Mouse (Mus musculus): Measurements from ENCODE around the gene Ninj2. TPM values are rescaled to one million over a fixed set of nuclear protein-coding genes. Genes with fewer than 3 reads are reported as not detected.

Ninj2 gene
- total and polyA plus RNA-seq, 3 experiments, result 1.1 to 6.5 TPM; not detected in 1

GRCm38 (mm10) chr6:120091956-120092355 is 1.2 kb upstream of the Ninj2 start:
- Histone ChIP-seq H3K4me3 (replicated peaks in 1 of 3; ENCODE audit: low read depth in 2 of 3, low read length in 2 of 3, poor library complexity in 1 of 3) (no peak overlapping the region), H3K27ac (ENCODE audit: insufficient read depth, low read depth) (peak overlapping the region; percentile 92), H3K27me3 (replicated peaks) (no peaks in the 10 kb centered on the region), H3K9me3 (replicated peaks; ENCODE audit: low read length) (no peaks in the 10 kb centered on the region), H3K4me1 (ENCODE audit: control insufficient read depth in 1 of 2, insufficient read depth in 2 of 2) (peaks cover 30 to 73% of the 10 kb centered on the region in 2 experiments), H3K9ac (ENCODE audit: insufficient read depth, low read depth) (peak overlapping the region; percentile 41), H3K36me3 (replicated peaks in 1 of 2; ENCODE audit: control insufficient read depth in 1 of 2, insufficient read depth in 1 of 2, low read length in 1 of 2) (no peaks in the 10 kb centered on the region), H3K79me2 (replicated peaks; ENCODE audit: control insufficient read depth, extremely low read depth, insufficient read depth, poor library complexity, severe bottlenecking) (no peaks in the 10 kb centered on the region; the same call in 1 of the 2 replicates), H3K4me2 (ENCODE audit: insufficient read depth, low read depth, poor library complexity, severe bottlenecking) (no peak overlapping the region)
- in situ Hi-C loops (cut with MboI; ENCODE audit: low pct_ligation_motif_present, low pct_unique_long_range_greater_than_20kb, low sequenced_read_pairs), result no loop called here
- no peak for TF ChIP-seq TCF12 (IDR thresholded peaks at IDR 0.05; ENCODE audit: low read depth, low read length)
- TF ChIP-seq NELFE (IDR thresholded peaks at IDR 0.05; ENCODE audit: low read depth, low read length), result no peak
- TF ChIP-seq SMC3 (IDR thresholded peaks at IDR 0.05; ENCODE audit: low read depth, low read length), result no peak
- TF ChIP-seq JUND (conservative IDR thresholded peaks at IDR 0.05; ENCODE audit: low read depth, low read length), result no peak
- TF ChIP-seq EP300 (IDR thresholded peaks at IDR 0.05; ENCODE audit: low read length), result no peak
- no peak for TF ChIP-seq PAX5 (IDR thresholded peaks at IDR 0.05; ENCODE audit: low read length)
- no peak for TF ChIP-seq NRF1 (IDR thresholded peaks at IDR 0.05; ENCODE audit: low read depth, low read length)
- no peak for DNase-seq (ENCODE audit: extremely low read depth)
- dilution Hi-C loops (cut with MboI; ENCODE audit: extremely low pct_ligation_motif_present, extremely low pct_unique_long_range_greater_than_20kb, low sequenced_read_pairs), result no loop called here

DNA sequence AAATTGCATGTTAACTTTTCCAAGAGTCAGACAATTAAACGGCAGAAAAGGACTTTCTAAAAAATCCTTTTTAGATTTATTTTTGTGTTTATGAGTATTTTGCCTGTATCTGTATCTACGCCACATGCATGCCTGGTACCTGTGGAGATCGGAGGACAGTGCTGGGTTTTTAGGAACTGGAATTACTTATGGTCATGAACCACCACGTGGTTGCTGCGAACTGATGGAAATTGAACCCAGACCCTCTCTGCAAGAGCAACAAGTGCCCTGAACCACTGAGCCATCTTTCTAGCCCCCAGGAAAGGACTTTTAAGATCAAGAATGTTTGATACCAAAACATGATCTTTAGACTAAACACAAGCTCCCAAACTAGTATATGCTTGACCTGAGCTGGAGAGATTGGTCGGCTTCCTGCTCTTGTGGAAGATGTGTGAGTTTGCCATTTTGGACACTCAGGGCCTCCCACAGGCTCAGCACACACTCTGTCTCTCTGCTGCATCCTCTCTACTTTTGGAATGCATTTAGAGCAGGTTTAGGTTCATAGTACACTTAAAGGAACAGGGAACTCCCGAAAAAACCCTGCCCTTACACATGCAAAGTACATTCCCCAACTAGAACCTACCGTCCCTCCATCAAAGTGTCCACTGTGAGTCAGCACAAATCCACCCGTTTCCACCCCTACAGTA is 1.1 kb downstream of the Ninj2 start:
- dilution Hi-C loops (cut with MboI; ENCODE audit: extremely low pct_ligation_motif_present, extremely low pct_unique_long_range_greater_than_20kb, low sequenced_read_pairs) (no loop called here), in situ Hi-C loops (cut with MboI; ENCODE audit: low pct_ligation_motif_present, low pct_unique_long_range_greater_than_20kb, low sequenced_read_pairs) (no loop called here)
- Histone ChIP-seq H3K27ac (ENCODE audit: insufficient read depth, low read depth) (peak overlapping the region; percentile 92), H3K79me2 (replicated peaks; ENCODE audit: control insufficient read depth, extremely low read depth, insufficient read depth, poor library complexity, severe bottlenecking) (peaks cover 2% of the 10 kb centered on the region; the same call in 1 of the 2 replicates), H3K4me3 (replicated peaks in 1 of 3; ENCODE audit: low read depth in 2 of 3, low read length in 2 of 3, poor library complexity in 1 of 3) (no peak overlapping the region), H3K9ac (ENCODE audit: insufficient read depth, low read depth) (peak overlapping the region; percentile 73), H3K36me3 (replicated peaks in 1 of 2; ENCODE audit: control insufficient read depth in 1 of 2, insufficient read depth in 1 of 2, low read length in 1 of 2) (no peaks in the 10 kb centered on the region), H3K9me3 (replicated peaks; ENCODE audit: low read length) (no peaks in the 10 kb centered on the region), H3K4me2 (ENCODE audit: insufficient read depth, low read depth, poor library complexity, severe bottlenecking) (peak overlapping the region; percentile 54), H3K27me3 (replicated peaks) (no peaks in the 10 kb centered on the region), H3K4me1 (ENCODE audit: control insufficient read depth in 1 of 2, insufficient read depth in 2 of 2) (peaks cover 38 to 86% of the 10 kb centered on the region in 2 experiments)
- no peak for DNase-seq (ENCODE audit: extremely low read depth)
- TF ChIP-seq JUN (IDR thresholded peaks at IDR 0.05; ENCODE audit: insufficient read depth, low read depth, low read length), result no peak
- TF ChIP-seq EP300 (IDR thresholded peaks at IDR 0.05; ENCODE audit: low read length), result peak; percentile 57
- TF ChIP-seq SIN3A (IDR thresholded peaks at IDR 0.05; ENCODE audit: low read length), result peak; percentile 82
- TF ChIP-seq MXI1 (IDR thresholded peaks at IDR 0.05; ENCODE audit: low read depth, low read length), result peak; percentile 82
- TF ChIP-seq BHLHE40 (IDR thresholded peaks at IDR 0.05; ENCODE audit: low read depth, low read length), result peak; percentile 45; the same call in 1 of the 2 replicates
- 0 out of 2 replicates have a peak, but pooled peaks have one; percentile 34 for TF ChIP-seq CHD2 (IDR thresholded peaks at IDR 0.05; ENCODE audit: low read length)
- TF ChIP-seq MAZ (IDR thresholded peaks at IDR 0.05; ENCODE audit: low read depth, low read length), result no peak
- TF ChIP-seq ZNF384 (IDR thresholded peaks at IDR 0.05; ENCODE audit: low read depth, low read length), result no peak
- no peak for TF ChIP-seq PAX5 (IDR thresholded peaks at IDR 0.05; ENCODE audit: low read length)
- peak; percentile 65; the same call in 1 of the 2 replicates for TF ChIP-seq ZMIZ1 (IDR thresholded peaks at IDR 0.05; ENCODE audit: low read depth, low read length)
- TF ChIP-seq CHD1 (IDR thresholded peaks at IDR 0.05; ENCODE audit: low read depth, low read length), result peak; percentile 94
- no peak; the same call in none of the 2 replicates for TF ChIP-seq RAD21 (IDR thresholded peaks at IDR 0.05; ENCODE audit: low read depth, low read length)
- peak; percentile 88 for TF ChIP-seq MYC (IDR thresholded peaks at IDR 0.05; ENCODE audit: low read depth, low read length)
- no peak for TF ChIP-seq ZC3H11A (IDR thresholded peaks at IDR 0.05; ENCODE audit: low read depth, low read length)
- 0 out of 2 replicates have a peak, but pooled peaks have one; percentile 14 for TF ChIP-seq NRF1 (IDR thresholded peaks at IDR 0.05; ENCODE audit: low read depth, low read length)
- peak; percentile 76 for TF ChIP-seq TBP (conservative IDR thresholded peaks at IDR 0.05; ENCODE audit: low read depth, low read length)
- TF ChIP-seq RCOR1 (conservative IDR thresholded peaks at IDR 0.05; ENCODE audit: low read depth, low read length), result peak; percentile 52; the same call in 1 of the 2 replicates
- TF ChIP-seq ELF1 (IDR thresholded peaks at IDR 0.05; ENCODE audit: low read depth, low read length), result 0 out of 2 replicates have a peak, but pooled peaks have one; percentile 16
- TF ChIP-seq POLR2AphosphoS2 (IDR thresholded peaks at IDR 0.05; ENCODE audit: low read depth, low read length), result no peak
- TF ChIP-seq E2F4 (IDR thresholded peaks at IDR 0.05; ENCODE audit: insufficient replicate concordance, low read depth, low read length), result no peak
- TF ChIP-seq UBTF (IDR thresholded peaks at IDR 0.05; ENCODE audit: low read depth, low read length), result no peak; the same call in 1 of the 2 replicates
- no peak for TF ChIP-seq ZKSCAN1 (IDR thresholded peaks at IDR 0.05; ENCODE audit: borderline replicate concordance, low read depth, low read length)
- peak; percentile 20; the same call in 1 of the 2 replicates for TF ChIP-seq SMC3 (IDR thresholded peaks at IDR 0.05; ENCODE audit: low read depth, low read length)
- TF ChIP-seq IRF4 (IDR thresholded peaks at IDR 0.05; ENCODE audit: low read depth, low read length), result no peak; the same call in 1 of the 2 replicates
- peak; percentile 71 for TF ChIP-seq ETS1 (conservative IDR thresholded peaks at IDR 0.05; ENCODE audit: low read depth, low read length)
- TF ChIP-seq POLR2A (IDR thresholded peaks at IDR 0.05; ENCODE audit: low read depth, low read length), result peak; percentile 41; the same call in 1 of the 2 replicates
- peak; percentile 73; the same call in 1 of the 2 replicates for TF ChIP-seq MEF2A (IDR thresholded peaks at IDR 0.05; ENCODE audit: borderline replicate concordance, low read depth, low read length)
- TF ChIP-seq TCF12 (IDR thresholded peaks at IDR 0.05; ENCODE audit: low read depth, low read length), result peak; percentile 51; the same call in 1 of the 2 replicates
